Mouse (Mus musculus) kidney, adult 8-10 months (tissue): Measurements from ENCODE around the gene Zfp512.
"Not testable (repeated sequence)": the region's sequence is repeated elsewhere in the genome, so short reads cannot be mapped to it uniquely, and the experiment has no call there.

ENCODE experiments used
- DNase-seq, 2 experiments: peaks; one replicate each; pipeline ENCODE4 v3.0.0; 2022

Zfp512 gene

DNA sequence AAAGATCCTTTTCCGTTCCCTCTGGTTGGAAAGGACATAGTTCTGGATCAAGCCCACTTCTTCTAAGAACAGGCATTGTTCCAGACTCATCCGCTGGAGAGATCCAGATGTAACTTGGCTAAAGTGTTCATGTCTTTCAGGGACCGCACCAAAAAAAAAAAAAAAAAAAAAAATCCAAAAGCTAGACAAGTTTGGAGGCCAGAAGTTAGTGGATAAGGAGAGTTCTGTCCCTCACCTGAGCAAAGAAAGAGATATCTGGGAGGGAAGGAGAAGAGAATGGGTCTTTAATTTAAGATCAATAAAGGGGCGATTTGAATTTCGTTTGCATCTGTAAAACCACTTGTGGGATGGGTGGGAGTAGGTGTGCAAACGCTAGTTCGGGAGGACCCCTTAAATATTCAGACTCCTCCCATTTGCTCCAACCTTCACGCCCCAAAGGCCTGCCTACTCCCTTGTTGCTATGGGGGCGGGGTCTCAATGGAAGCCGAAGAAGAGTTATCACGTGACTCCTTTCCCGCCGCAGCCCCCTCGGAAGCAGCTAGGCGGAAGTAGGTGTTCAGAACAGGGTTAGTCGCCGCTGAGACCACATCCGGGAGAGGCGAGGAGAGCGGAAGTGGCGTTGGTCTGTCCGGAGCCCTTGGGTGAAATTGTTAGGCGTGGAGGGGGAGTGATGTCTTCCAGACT is at the start of gene Zfp512:
Zfp512 (plus strand) TSS at position 554 of the 684 bp plus-strand sequence.
- DNase-seq: peak; percentile 93 to 97

DNA sequence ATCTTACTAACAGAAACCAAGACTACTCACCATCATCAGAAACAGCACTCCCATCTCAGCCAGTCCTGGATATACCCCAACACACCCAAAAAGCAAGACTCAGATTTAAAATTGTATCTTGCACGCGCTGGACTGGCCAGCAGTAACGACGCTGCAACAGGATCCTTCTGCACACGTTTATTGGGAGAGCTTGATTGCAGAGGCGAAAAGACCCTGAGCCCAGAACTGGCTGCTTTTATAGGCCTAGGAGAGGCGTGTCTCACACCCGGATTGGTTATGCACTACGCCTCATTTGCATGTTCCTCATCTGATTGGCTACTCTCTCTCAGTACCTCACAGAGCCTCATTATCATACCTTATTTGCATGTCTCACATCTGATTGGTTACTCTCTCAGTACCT is 17.5 kb upstream of the Zfp512 start:
- not testable (repeated sequence) for DNase-seq

DNA sequence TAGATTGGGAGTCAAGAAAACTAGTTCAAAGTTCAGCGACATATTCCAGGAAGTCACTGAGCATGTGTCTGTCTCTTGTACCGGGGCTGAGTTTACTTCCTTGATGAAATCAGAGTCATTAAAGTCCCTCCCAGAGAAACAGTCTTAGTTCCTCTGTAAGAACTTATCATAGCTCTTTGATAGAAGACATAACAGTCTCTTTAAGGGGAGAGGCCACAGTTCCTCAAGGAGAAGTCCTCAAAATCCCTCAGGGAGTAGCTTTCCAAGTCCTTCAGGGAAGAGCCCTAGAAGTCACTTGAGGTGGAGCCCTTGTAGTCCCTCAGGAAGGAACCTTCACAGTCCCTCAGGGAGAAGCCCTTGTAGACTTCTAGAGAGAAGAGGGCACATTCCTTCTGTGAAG is 895 bp upstream of the Zfp512 start:
- DNase-seq: no peak

DNA sequence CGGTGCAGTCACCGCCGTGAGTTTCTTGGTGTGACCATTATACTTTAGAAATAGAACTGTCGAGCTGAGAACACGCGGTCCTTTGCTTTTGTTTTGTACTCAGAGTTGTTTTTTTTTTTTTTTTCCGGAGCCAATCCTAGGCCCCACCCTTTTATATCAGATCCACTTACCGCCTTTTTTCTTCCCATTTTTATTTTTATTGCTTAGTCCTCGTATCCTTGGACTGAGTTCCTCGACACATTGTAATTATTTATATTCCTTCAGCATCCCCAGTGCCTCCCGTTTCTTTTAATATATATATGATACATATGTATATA is 289 bp downstream of the Zfp512 start:
- no peak for DNase-seq

DNA sequence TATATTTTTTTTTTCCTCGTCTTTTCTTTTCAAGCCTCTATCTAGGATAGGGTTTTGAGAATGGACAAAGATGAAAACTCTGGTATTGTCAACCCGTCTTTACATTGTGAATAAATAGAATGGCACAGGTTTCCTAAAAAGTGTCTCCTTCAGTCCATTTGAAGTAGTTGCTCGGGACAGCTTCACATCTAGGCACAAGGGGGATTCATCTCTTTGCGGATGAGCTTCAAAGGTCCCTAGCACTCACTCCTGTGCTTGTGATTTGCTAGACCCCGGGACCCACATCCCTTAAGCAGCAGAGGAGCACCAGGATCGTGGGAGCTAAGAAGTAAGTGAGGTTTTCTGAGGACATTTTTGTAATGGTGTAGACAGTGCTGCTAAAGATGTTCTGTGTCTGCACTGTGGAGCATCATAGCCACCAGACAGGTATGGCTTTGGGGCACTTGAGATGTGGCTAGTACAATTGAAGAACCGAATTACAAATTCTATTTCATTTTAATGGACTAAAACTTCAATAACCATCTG is 717 bp downstream of the Zfp512 start:
- no peak for DNase-seq

DNA sequence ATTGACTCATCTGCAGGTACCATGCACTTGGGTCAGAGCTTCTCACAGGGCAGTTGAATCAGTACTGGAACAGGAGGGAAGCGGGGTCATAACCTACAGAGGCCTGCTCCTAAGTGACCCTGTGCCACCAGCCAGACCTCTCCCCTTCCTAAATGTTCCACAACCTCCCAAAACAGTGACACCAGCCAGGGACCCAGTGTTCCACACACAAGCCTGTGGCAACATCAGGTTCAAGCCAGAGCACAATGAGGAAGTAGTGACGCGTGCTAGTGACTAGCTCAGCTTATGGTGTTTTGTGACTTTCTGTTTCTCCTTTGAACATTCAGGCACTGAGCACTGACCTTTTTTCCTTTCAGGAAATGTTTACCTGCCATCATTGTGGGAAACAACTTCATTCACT is 15.6 kb downstream of the Zfp512 start:
- DNase-seq: no peak

DNA sequence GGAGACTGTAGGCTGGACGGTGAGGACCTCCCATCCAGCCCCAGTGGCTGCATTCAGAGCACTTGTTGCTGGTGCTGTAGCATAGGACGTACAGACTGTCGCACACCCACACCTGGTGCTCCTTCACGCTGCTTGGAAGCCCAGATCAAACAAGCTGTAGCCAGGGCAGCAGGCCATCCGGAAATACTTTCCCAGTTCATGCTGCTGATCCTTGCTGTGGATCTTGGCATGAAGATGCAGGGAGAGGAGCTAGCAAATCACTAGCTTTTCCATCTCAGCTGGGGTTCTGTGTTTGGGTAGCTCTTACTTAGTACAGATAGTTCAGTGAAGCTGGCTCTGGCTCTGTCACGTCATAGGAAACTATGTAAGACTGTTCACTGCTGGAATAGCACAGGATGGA is 17.5 kb downstream of the Zfp512 start:
- DNase-seq: no peak

DNA sequence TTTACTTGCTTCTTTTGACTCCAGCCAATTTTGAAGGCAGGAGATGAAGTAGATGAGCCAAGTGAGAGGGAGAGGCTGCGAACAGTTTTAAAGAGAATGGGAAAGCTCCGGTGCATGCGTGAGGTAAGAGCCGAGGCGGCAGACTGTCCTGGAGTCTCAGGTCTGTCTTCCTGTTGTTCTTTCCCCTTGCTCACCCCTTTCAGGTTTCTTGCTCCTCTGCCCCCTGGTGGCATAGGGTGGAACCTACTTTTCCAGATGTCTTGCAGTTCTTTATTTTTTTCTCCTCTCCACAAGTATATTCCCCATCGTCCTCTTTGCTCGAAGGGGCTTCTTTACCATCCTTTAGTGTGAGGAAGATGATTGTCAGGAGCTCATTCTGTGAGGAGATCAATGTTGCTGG is 18.1 kb downstream of the Zfp512 start:
- DNase-seq: peak in 1 of 2 experiments; percentile 68

DNA sequence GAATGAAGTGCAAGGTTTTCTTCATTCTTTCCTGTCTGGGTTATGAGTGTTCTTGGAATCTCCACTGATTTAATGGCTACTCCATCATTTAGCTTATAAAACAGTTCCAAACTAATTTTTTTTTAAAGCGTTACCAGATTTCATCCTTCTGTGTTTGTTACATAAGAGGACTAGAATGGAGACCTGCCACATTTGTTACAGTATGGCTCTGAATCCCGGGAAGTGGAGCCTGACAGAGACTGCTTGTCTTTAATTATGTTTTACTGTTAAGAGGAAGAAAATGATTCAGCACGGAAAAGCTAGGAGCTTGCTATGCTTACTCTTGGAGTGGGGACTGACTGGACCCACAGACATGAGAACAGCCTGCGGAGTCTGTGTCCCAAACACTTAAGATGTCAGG is 28.3 kb downstream of the Zfp512 start:
- no peak for DNase-seq

DNA sequence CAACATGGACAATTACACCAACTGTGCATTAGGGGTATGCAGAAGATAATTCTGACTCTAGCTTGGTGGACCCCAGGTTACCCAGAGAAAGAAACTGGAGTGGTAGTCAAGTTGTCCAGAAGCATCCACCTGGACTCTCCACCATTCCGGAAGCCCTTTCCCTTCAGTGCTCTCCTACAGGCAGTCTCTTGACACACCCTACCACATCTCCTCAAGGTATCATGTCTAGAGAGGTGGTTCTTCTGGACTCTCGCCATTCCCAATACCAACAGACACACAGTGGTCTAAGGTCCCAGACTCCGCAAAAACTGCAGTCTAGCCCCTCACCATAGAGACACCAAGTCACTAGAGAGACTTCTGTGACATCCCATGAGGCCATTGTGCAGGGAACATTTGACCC is 33.2 kb downstream of the Zfp512 start, which contains the start of gene 4930548H24Rik:
4930548H24Rik (plus strand) TSS at position 301 of the 400 bp plus-strand sequence.
- DNase-seq: no peak

DNA sequence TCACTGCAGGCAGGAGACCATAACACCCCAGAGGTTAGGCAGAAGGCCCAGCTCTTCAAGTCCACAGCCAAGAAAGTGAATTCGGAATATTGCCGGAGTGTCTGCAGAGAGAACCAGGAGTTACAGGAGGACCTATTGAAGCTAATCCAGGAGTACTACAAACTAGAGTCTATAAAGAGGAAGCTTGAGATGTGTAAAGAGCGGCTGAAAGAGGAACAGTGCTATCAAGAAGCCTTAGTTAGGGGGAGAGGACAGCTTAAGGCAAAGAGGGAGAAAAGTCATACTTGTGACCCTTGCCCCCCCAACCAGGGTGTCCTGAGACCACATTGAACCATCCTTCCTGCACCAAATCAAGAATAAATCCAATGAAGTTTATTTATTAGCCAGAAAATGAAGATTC is 35.7 kb downstream of the Zfp512 start:
- no peak for DNase-seq

DNA sequence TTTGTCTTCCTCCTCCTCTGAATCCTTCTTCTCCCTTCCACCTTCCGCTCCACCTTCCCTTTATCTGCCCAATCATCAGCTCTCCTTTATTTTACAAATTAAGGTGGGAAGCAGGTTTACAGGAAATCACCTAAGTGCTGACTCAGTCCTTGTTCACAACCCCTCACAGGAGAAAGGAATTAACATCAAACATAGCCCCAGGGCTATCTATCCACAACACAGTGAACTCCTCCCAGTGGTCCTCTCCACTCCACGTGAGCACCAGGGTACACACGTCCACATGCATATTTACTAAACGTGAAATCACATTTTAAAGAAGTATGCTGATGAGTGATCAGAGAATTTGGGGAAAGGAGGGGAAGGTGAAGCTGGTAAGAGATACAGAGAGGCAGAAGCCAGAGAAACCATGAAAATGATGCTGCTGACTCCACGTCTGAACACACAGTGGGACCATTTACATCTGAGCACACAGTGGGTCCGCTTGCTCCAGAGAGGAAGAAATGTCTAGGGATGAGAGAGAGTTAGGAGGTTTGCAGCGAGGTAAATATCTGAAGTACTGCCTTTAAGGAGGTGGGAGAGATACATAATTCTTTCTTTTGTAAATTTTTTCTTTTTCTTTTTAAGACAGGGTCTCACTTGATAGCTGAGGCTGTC is 37.0 kb downstream of the Zfp512 start:
- no peak for DNase-seq

DNA sequence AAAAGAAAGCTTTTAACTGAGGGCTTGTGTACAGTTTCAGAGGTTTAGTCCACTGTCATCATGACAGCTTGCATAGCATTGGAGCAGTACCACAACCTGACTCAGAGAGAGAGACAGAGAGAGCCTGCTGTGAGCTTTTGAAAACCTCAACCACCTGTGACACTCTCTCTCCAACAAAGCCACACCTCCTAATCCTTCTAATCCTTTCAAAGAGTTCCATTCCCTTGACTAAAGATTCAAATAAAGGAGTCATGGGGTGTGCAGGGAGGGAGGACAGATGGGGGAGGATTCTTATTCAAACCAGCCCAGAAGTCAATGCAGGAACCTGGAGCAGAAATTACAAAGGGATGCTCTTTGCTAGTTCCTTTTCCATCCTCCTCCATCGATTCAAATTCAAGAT is 39.8 kb downstream of the Zfp512 start:
- DNase-seq: no peak

DNA sequence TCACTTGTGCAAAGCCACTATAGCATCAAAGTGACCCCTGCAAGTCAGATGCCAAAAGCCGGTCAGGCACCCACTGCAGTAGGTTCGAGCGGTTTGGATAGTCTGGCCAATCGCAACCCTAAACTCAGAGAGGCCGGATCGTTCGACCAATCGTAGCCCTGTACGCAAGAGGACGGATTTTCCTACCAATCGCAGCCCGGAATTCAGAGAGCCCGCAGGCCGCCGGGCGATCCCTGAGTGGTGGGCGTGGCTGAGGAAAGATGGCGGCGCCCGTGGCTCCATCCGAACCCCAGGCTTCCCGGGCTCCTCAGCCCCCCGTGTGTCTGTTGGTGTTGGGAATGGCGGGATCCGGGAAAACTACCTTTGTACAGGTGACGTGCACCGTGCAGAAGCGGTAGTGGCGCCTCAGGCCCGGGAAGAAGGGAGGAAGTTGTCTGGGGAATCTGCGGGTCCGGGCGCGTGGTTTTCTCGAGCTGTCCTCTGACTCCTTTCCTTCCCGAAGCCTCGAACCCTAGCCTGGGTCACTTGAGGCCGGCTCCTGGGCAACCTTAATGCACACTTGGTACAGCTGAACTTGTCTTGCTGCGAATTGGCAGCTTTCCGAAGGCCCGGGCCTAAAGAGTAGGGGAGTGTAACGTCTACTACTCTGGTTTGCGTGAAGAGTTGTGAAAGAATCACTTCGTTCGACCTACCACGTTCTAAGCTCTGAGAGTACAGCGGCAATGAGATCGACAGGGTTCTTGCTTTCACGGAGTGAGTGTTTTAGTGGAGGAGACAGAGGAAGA is 42.5 kb downstream of the Zfp512 start, which contains the start of gene Gpn1:
Gpn1 (plus strand) TSS at position 229 of the 785 bp plus-strand sequence.
- DNase-seq: peak; percentile 91 to 93

DNA sequence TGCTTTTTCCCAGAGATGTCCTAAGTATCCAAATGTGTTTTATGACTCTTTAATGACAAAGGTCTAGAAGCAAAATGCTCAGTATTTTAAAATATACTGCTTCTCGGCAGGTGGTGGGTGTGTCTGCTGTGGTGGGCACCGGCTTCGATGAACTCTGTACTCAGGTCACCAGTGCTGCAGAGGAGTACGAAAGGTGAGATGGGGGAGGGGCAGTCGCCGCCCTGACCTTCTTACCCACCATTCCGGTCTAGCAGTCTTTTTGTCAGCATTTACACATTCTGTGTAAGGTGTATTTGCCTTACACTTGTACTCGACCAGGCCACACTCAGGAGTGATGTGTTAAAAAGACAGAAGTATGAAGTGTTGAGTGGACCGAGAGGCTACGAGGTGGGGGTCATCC is 52.6 kb downstream of the Zfp512 start:
- no peak for DNase-seq

DNA sequence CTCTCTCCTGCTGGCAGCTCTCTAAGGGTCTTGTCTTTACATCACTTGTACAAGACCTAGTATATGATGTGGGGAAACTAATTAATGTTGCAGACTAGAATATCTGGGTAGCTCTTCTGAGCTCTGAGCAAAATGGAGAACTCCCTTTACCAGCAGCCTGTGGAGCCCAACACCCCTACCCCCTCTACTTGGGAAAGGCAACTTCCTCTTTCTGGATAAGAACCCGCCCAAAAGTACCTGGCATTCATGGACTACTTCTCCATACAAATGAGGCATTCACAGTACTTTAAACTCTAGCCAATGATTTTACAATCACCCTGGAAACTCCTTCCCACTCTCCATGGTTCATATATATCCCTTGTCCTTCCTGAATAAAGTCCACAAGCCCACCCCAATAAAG is 60.2 kb downstream of the Zfp512 start:
- DNase-seq: no peak

DNA sequence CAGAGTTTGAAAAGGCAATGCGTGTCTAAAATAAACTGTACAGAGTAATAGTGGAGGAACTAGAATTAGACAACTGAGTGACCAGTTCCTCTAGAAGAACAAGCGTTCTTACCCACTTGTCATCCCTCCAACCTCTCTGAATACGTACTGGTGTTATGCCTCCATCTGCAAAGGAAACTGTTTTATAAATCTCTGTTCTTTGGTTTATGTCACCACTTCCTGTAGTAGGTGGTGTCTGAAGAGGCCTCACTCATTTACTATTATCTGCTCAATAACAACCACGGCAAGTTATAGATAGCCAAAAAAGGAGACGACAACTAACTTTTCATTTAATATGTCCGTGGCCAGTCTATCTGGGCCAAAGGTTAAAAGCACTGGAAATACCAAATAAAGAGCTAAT is 68.3 kb downstream of the Zfp512 start:
- DNase-seq: no peak

DNA sequence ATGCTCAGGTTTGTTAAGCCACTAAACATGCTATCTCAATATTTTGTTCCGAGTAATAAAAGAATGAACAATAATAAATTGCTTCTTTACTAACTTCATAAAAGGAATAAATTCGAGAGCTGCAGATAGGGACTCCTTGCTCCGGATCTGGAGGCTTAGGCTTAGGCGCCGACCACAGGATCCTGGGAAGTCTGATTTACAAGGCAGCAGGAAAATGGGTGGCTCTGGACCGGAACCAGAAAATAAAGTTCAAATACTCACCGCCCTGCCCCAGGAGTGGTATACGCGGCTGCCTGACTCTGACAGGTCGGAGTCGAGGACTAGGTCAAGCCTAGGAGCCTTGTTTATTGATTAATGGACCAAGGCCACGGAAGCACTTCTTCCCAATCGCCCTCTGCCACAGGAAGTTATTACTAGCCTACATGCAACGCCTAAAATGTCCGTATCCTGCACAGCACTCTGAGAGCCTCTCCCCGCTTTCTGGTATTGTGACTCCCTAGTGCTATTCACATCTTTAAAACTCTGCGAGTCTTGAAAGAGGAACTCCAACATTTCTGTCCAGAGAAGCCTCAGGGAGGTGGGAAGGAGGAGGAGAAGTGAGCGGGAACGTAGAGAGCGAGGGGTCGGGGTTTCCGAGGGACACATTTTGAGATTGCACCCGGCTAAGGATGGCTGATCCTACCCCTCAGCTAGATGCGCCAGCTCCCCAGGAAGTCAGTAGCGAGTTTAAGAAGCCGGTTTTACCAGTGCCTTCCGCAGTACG is 74.3 kb downstream of the Zfp512 start, which contains the start of gene Slc4a1ap:
Slc4a1ap (plus strand) TSS at position 642 of the 763 bp plus-strand sequence.
- peak; percentile 80 to 82 for DNase-seq

DNA sequence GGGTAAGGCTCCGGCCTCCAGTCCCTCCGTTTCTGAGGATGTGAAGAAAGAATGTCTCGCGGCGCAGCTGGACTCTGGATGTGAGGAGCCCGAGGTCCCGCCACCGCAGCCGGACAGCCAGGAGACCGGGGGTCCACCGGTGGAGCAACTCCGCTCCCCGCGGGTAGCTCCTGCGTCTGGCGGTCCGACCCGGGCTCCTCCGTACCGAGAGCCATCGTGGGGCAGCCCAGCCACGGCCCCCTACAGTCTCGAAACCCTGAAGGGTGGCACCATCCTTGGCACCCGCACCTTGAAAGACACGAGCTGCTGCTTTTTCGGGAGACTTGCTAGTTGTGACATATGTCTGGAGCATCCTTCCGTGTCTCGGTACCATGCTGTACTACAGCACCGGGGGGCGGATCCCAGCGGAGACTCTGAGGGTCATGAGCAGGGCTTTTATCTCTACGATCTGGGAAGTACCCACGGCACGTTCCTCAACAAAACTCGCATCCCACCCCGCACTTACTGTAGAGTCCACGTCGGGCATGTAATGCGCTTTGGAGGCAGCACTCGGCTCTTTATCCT is 75.0 kb downstream of the Zfp512 start:
- no peak for DNase-seq

DNA sequence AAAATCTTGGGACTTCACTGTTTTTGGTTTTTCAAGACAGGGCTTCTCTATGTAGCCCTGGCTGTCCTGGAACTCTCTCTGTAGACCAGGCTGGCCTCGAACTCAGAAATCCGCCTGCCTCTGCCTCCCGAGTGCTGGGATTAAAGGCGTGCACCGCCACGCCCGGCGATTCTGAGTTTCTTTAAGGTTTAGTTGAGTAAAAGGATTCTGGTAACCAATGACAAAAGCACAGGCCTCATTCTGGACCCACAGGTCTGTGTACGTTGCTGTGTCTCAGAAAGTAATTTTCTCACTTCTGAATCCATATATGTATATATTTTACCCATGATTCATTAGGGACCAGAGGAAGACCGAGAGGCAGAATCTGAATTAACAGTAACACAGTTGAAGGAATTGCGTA is 75.5 kb downstream of the Zfp512 start, which contains the start of gene Supt7l:
Supt7l (minus strand) TSS at position 101 of the 400 bp plus-strand sequence.
- not testable (repeated sequence) for DNase-seq

DNA sequence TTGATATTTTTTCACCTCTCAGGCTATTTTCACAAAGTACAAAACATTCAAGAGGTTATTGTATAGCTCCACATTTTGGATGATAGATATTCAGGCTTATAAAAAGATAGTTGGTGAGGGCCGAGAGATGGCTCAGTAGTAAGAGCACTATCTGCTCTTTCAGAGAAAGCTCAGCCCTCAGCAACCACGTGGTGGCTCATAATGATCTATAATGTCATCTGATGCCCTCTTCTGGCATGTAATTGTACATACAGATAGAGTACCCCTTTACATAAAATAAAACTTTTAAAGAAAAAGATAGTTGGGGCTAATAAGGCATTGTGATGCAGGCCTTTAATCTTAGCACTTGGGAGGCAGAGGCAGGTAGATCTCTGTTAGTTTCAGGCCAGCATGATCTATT is 76.3 kb downstream of the Zfp512 start:
- DNase-seq: no peak
